ENCODE assay signal across 8 mouse cellular contexts in genomic region chr9:50603998-50604324, GRCm38 (mm10). TPM values are rescaled to one million over a fixed set of nuclear protein-coding genes. Genes with fewer than 3 reads are reported as not detected.
A peak's percentile ranks its signal among the peaks of the same experiment; 100 is the strongest.
DNase-seq lines count a peak whose midpoint lies in the region; ATAC-seq and TF ChIP-seq lines count a peak whose summit lies in the region.

No protein-coding gene starts in this region.

- peak overlapping the region; percentile 71 for H3K9ac ChIP-seq in lung, embryonic 14.5 days
- H3K9ac ChIP-seq in embryonic facial prominence, embryonic 14.5 days (ENCODE audit: low read depth, low read length) = peak overlapping the region; percentile 87
- H3K9ac ChIP-seq in intestine, embryonic 16.5 days (ENCODE audit: low read depth, low read length) = peak overlapping the region; percentile 84
- peak overlapping the region; percentile 93 for H3K9ac ChIP-seq in neural tube, embryonic 13.5 days

- peaks cover 56% of the 10 kb centered on the region for H3K36me3 ChIP-seq in lung, embryonic 14.5 days (ENCODE audit: insufficient read depth)
- peaks cover 50% of the 10 kb centered on the region for H3K36me3 ChIP-seq in embryonic facial prominence, embryonic 14.5 days (ENCODE audit: control insufficient read depth, insufficient read depth, low read length)
- H3K36me3 ChIP-seq in intestine, embryonic 16.5 days (ENCODE audit: control insufficient read depth, insufficient read depth, low read length) = 0 out of 2 replicates have a peak, but pooled peaks cover 2% of the 10 kb centered on the region
- peaks cover 44% of the 10 kb centered on the region for H3K36me3 ChIP-seq in neural tube, embryonic 13.5 days

- peak overlapping the region; percentile 88 for H3K4me2 ChIP-seq in lung, embryonic 14.5 days
- H3K4me2 ChIP-seq in embryonic facial prominence, embryonic 14.5 days (ENCODE audit: low read depth, low read length) = peak overlapping the region; percentile 76
- H3K4me2 ChIP-seq in intestine, embryonic 16.5 days (ENCODE audit: low read depth, low read length) = peak overlapping the region; percentile 62
- peak overlapping the region; percentile 94 for H3K4me2 ChIP-seq in neural tube, embryonic 13.5 days

- H3K4me3 ChIP-seq in lung, embryonic 14.5 days (ENCODE audit: low read depth, low read length) = peak overlapping the region; percentile 90
- peak overlapping the region; percentile 70 for H3K4me3 ChIP-seq in embryonic facial prominence, embryonic 14.5 days (ENCODE audit: low read depth, low read length)
- H3K4me3 ChIP-seq in intestine, embryonic 16.5 days (ENCODE audit: low read length) = peak overlapping the region; percentile 73
- peak overlapping the region; percentile 88 for H3K4me3 ChIP-seq in neural tube, embryonic 13.5 days

- H3K9me3 ChIP-seq in lung, embryonic 14.5 days (ENCODE audit: low read depth, low read length) = no peaks in the 10 kb centered on the region
- H3K9me3 ChIP-seq in embryonic facial prominence, embryonic 14.5 days (ENCODE audit: control insufficient read depth, low read length) = no peaks in the 10 kb centered on the region
- no peaks in the 10 kb centered on the region for H3K9me3 ChIP-seq in intestine, embryonic 16.5 days (ENCODE audit: control insufficient read depth, low read length)
- H3K9me3 ChIP-seq in neural tube, embryonic 13.5 days = no peaks in the 10 kb centered on the region

- WGBS in lung, embryonic 14.5 days = under 1% methylated on average over 24 of the region's 24 CpGs
- WGBS in embryonic facial prominence, embryonic 14.5 days = 0% methylated on average over 24 of the region's 24 CpGs
- 0% methylated on average over 24 of the region's 24 CpGs for WGBS in intestine, embryonic 16.5 days
- under 1% methylated on average over 24 of the region's 24 CpGs for WGBS in neural tube, embryonic 13.5 days

- no peak for DNase-seq in lung, embryonic 14.5 days
- DNase-seq in lung, postnatal 36 days = no peak
- no peak for DNase-seq in embryonic facial prominence, embryonic 14.5 days (ENCODE audit: low spot score)
- DNase-seq in embryo, embryonic 10 days (ENCODE audit: low spot score) = no peak
- DNase-seq in spleen, adult 12 weeks (ENCODE audit: low spot score) = no peak
- no peak for DNase-seq in adrenal gland, adult 2 months

- no peaks in the 10 kb centered on the region for H3K27me3 ChIP-seq in lung, embryonic 14.5 days (ENCODE audit: insufficient read depth, low read length)
- no peaks in the 10 kb centered on the region for H3K27me3 ChIP-seq in embryonic facial prominence, embryonic 14.5 days (replicated peaks; ENCODE audit: control insufficient read depth, insufficient read depth, low read length)
- no peaks in the 10 kb centered on the region for H3K27me3 ChIP-seq in intestine, embryonic 16.5 days (replicated peaks; ENCODE audit: control insufficient read depth, insufficient read depth, low read length)
- H3K27me3 ChIP-seq in neural tube, embryonic 13.5 days = no peaks in the 10 kb centered on the region

- H3K27ac ChIP-seq in lung, embryonic 14.5 days (ENCODE audit: low read depth) = peak overlapping the region; percentile 65
- peak overlapping the region; percentile 81 for H3K27ac ChIP-seq in embryonic facial prominence, embryonic 14.5 days (replicated peaks; ENCODE audit: low read depth, low read length)
- H3K27ac ChIP-seq in intestine, embryonic 16.5 days (ENCODE audit: low read length) = peak overlapping the region; percentile 92
- peak overlapping the region; percentile 93 for H3K27ac ChIP-seq in neural tube, embryonic 13.5 days (replicated peaks)

- peak; percentile 90 for ATAC-seq in lung, embryonic 14.5 days (ENCODE audit: insufficient read depth)
- ATAC-seq in embryonic facial prominence, embryonic 14.5 days (ENCODE audit: low read depth) = peak; percentile 85
- ATAC-seq in intestine, embryonic 16.5 days = peak; percentile 81
- peak; percentile 90 for ATAC-seq in neural tube, embryonic 13.5 days (ENCODE audit: low read depth)

- peak; percentile 52 for TF ChIP-seq CTCF in lung, embryonic 14.5 days (IDR thresholded peaks at IDR 0.05; ENCODE audit: low read depth)

- H3K4me1 ChIP-seq in lung, embryonic 14.5 days (ENCODE audit: insufficient read depth) = peaks cover 12% of the 10 kb centered on the region; the same call in 1 of the 2 replicates
- peaks cover 15% of the 10 kb centered on the region for H3K4me1 ChIP-seq in embryonic facial prominence, embryonic 14.5 days (ENCODE audit: control insufficient read depth, insufficient read depth, low read length)
- H3K4me1 ChIP-seq in intestine, embryonic 16.5 days (ENCODE audit: control insufficient read depth, insufficient read depth, low read length) = peaks cover 23% of the 10 kb centered on the region
- H3K4me1 ChIP-seq in neural tube, embryonic 13.5 days (replicated peaks) = peaks cover 32% of the 10 kb centered on the region

RNA-seq across cellular contexts. Expression of gene Timm8b, which starts 0.3 kb away (rescaled TPM):
- 224 and 244 TPM in 2 replicates for polyA plus RNA-seq in lung, embryonic 14.5 days (2014; fragmentation: Nextera tagmentation; extraction: Ambion mirVana)
- 239 and 285 TPM in 2 replicates for polyA plus RNA-seq in embryonic facial prominence, embryonic 14.5 days (2014; fragmentation: Nextera tagmentation; extraction: Ambion mirVana)
- polyA plus RNA-seq in intestine, embryonic 16.5 days (2015; fragmentation: Nextera tagmentation; extraction: Ambion mirVana) = 296 and 314 TPM in 2 replicates
- 366 and 422 TPM in 2 replicates for polyA plus RNA-seq in neural tube, embryonic 13.5 days (2015; fragmentation: Nextera tagmentation; extraction: Ambion mirVana)
- total RNA-seq in adrenal gland, adult 2 months (2021) = 100 to 1,000 TPM; 213 to 216 TPM
- polyA plus RNA-seq in adrenal gland, adult 2 months (2012; rRNA removed) = 33.0 and 58.2 TPM in 2 replicates

RNA-seq across cellular contexts. Expression of gene Sdhd, which starts 0.3 kb away (rescaled TPM):
- polyA plus RNA-seq in lung, embryonic 14.5 days (2014; fragmentation: Nextera tagmentation; extraction: Ambion mirVana) = 288 and 300 TPM in 2 replicates
- 300 and 330 TPM in 2 replicates for polyA plus RNA-seq in embryonic facial prominence, embryonic 14.5 days (2014; fragmentation: Nextera tagmentation; extraction: Ambion mirVana)
- 686 and 728 TPM in 2 replicates for polyA plus RNA-seq in intestine, embryonic 16.5 days (2015; fragmentation: Nextera tagmentation; extraction: Ambion mirVana)
- 229 and 243 TPM in 2 replicates for polyA plus RNA-seq in neural tube, embryonic 13.5 days (2015; fragmentation: Nextera tagmentation; extraction: Ambion mirVana)
- total RNA-seq in adrenal gland, adult 2 months (2021) = 100 to 1,000 TPM; 249 to 334 TPM
- 248 and 267 TPM in 2 replicates for polyA plus RNA-seq in adrenal gland, adult 2 months (2012; rRNA removed)

RNA-seq across cellular contexts. Expression of gene Pih1d2, which starts 13.2 kb away (rescaled TPM):
- polyA plus RNA-seq in lung, embryonic 14.5 days (2014; fragmentation: Nextera tagmentation; extraction: Ambion mirVana) = 3.8 and 4.5 TPM in 2 replicates
- polyA plus RNA-seq in embryonic facial prominence, embryonic 14.5 days (2014; fragmentation: Nextera tagmentation; extraction: Ambion mirVana) = 3.2 and 5.8 TPM in 2 replicates
- polyA plus RNA-seq in intestine, embryonic 16.5 days (2015; fragmentation: Nextera tagmentation; extraction: Ambion mirVana) = 2.2 and 2.4 TPM in 2 replicates
- polyA plus RNA-seq in neural tube, embryonic 13.5 days (2015; fragmentation: Nextera tagmentation; extraction: Ambion mirVana) = 5.2 and 5.8 TPM in 2 replicates
- 1 to 10 TPM; 1.2 to 3.4 TPM for total RNA-seq in adrenal gland, adult 2 months (2021)
- polyA plus RNA-seq in adrenal gland, adult 2 months (2012; rRNA removed) = 0.26 and 0.38 TPM in 2 replicates

RNA-seq across cellular contexts. Expression of gene Nkapd1, which starts 13.3 kb away (rescaled TPM):
- polyA plus RNA-seq in lung, embryonic 14.5 days (2014; fragmentation: Nextera tagmentation; extraction: Ambion mirVana) = 21.9 and 25.2 TPM in 2 replicates
- polyA plus RNA-seq in embryonic facial prominence, embryonic 14.5 days (2014; fragmentation: Nextera tagmentation; extraction: Ambion mirVana) = 21.5 and 24.3 TPM in 2 replicates
- polyA plus RNA-seq in intestine, embryonic 16.5 days (2015; fragmentation: Nextera tagmentation; extraction: Ambion mirVana) = 13.8 and 17.1 TPM in 2 replicates
- 24.6 and 25.7 TPM in 2 replicates for polyA plus RNA-seq in neural tube, embryonic 13.5 days (2015; fragmentation: Nextera tagmentation; extraction: Ambion mirVana)
- 10 to 100 TPM; 20.9 to 26.8 TPM for total RNA-seq in adrenal gland, adult 2 months (2021)
- 6.8 and 7.3 TPM in 2 replicates for polyA plus RNA-seq in adrenal gland, adult 2 months (2012; rRNA removed)

RNA-seq across cellular contexts. Expression of gene Tex12, which starts 42.8 kb away (rescaled TPM):
- polyA plus RNA-seq in lung, embryonic 14.5 days (2014; fragmentation: Nextera tagmentation; extraction: Ambion mirVana) = not detected in 2 replicates
- polyA plus RNA-seq in embryonic facial prominence, embryonic 14.5 days (2014; fragmentation: Nextera tagmentation; extraction: Ambion mirVana) = 0.21 TPM in 1 of 2 replicates, not detected in the other
- polyA plus RNA-seq in intestine, embryonic 16.5 days (2015; fragmentation: Nextera tagmentation; extraction: Ambion mirVana) = 0.23 TPM in 1 of 2 replicates, not detected in the other
- polyA plus RNA-seq in neural tube, embryonic 13.5 days (2015; fragmentation: Nextera tagmentation; extraction: Ambion mirVana) = not detected in 2 replicates
- total RNA-seq in adrenal gland, adult 2 months (2021) = not detected
- polyA plus RNA-seq in adrenal gland, adult 2 months (2012; rRNA removed) = not detected in 2 replicates
